Mouse (Mus musculus): ENCODE measurements around the gene Olfr223. TPM values are rescaled to one million over a fixed set of nuclear protein-coding genes. Genes with fewer than 3 reads are reported as not detected.
"Not testable (repeated sequence)": the region's sequence is repeated elsewhere in the genome, so short reads cannot be mapped to it uniquely, and the experiment has no call there.

Gene Olfr223
- polyA plus RNA-seq, 1 experiment from 2014 or later: not detected

GRCm38 (mm10) chr11:59600872-59601271 lies 7.8 kb upstream of the Olfr223 start:
- no peaks in the 10 kb centered on the region for H3K9me3 ChIP-seq (ENCODE audit: control insufficient read depth)
- H3K4me1 ChIP-seq (replicated peaks; ENCODE audit: control insufficient read depth, insufficient read depth, low read length): no peaks in the 10 kb centered on the region
- 82% methylated on average over 3 of the region's 3 CpGs for WGBS
- H3K9ac ChIP-seq (ENCODE audit: low read depth, low read length): no peak overlapping the region
- no peak for ATAC-seq
- TF ChIP-seq CTCF (IDR thresholded peaks at IDR 0.05; ENCODE audit: low read depth): no peak
- H3K36me3 ChIP-seq (ENCODE audit: control insufficient read depth, insufficient read depth): no peaks in the 10 kb centered on the region
- H3K4me2 ChIP-seq (replicated peaks; ENCODE audit: low read depth): no peak overlapping the region
- H3K27me3 ChIP-seq (replicated peaks; ENCODE audit: control insufficient read depth, insufficient read depth, low read length): 0 out of 2 replicates have a peak, but pooled peaks cover 3% of the 10 kb centered on the region
- no peak overlapping the region for H3K27ac ChIP-seq (ENCODE audit: low read depth, low read length)
- H3K4me3 ChIP-seq (ENCODE audit: low read depth, low read length): no peak overlapping the region

GRCm38 (mm10) chr11:59599211-59599610 lies 6.1 kb upstream of the Olfr223 start:
- no peak overlapping the region for H3K9ac ChIP-seq (ENCODE audit: low read depth, low read length)
- TF ChIP-seq CTCF (IDR thresholded peaks at IDR 0.05; ENCODE audit: low read depth): no peak
- WGBS: 33% methylated on average over 7 of the region's 7 CpGs
- ATAC-seq: no peak
- H3K9me3 ChIP-seq (ENCODE audit: control insufficient read depth): no peaks in the 10 kb centered on the region
- H3K36me3 ChIP-seq (ENCODE audit: control insufficient read depth, insufficient read depth): no peaks in the 10 kb centered on the region
- H3K27ac ChIP-seq (ENCODE audit: low read depth, low read length): no peak overlapping the region
- H3K4me1 ChIP-seq (replicated peaks; ENCODE audit: control insufficient read depth, insufficient read depth, low read length): no peaks in the 10 kb centered on the region
- no peak overlapping the region for H3K4me2 ChIP-seq (replicated peaks; ENCODE audit: low read depth)
- 0 out of 2 replicates have a peak, but pooled peaks cover 3% of the 10 kb centered on the region for H3K27me3 ChIP-seq (replicated peaks; ENCODE audit: control insufficient read depth, insufficient read depth, low read length)
- H3K4me3 ChIP-seq (ENCODE audit: low read depth, low read length): no peak overlapping the region

- no peak for TF ChIP-seq CTCF (IDR thresholded peaks at IDR 0.05; ENCODE audit: low read depth)
- H3K4me2 ChIP-seq (replicated peaks; ENCODE audit: low read depth): no peak overlapping the region
- H3K9ac ChIP-seq (ENCODE audit: low read depth, low read length): no peak overlapping the region
- 80% methylated on average over 8 of the region's 8 CpGs for WGBS
- ATAC-seq: no peak
- no peaks in the 10 kb centered on the region for H3K4me1 ChIP-seq (replicated peaks; ENCODE audit: control insufficient read depth, insufficient read depth, low read length)
- no peaks in the 10 kb centered on the region for H3K36me3 ChIP-seq (ENCODE audit: control insufficient read depth, insufficient read depth)
- H3K9me3 ChIP-seq (ENCODE audit: control insufficient read depth): no peaks in the 10 kb centered on the region
- H3K4me3 ChIP-seq (ENCODE audit: low read depth, low read length): no peak overlapping the region
- no peak overlapping the region for H3K27ac ChIP-seq (ENCODE audit: low read depth, low read length)
- 0 out of 2 replicates have a peak, but pooled peaks cover 3% of the 10 kb centered on the region for H3K27me3 ChIP-seq (replicated peaks; ENCODE audit: control insufficient read depth, insufficient read depth, low read length)
Observed at GRCm38 (mm10) chr11:59596950-59597349, 3.9 kb upstream of the Olfr223 start.

- Histone ChIP-seq H3K4me1 (replicated peaks; ENCODE audit: control insufficient read depth, insufficient read depth, low read length) (no peaks in the 10 kb centered on the region), H3K9me3 (ENCODE audit: control insufficient read depth) (no peaks in the 10 kb centered on the region), H3K4me3 (ENCODE audit: low read depth, low read length) (no peak overlapping the region), H3K36me3 (ENCODE audit: control insufficient read depth, insufficient read depth) (no peaks in the 10 kb centered on the region), H3K4me2 (replicated peaks; ENCODE audit: low read depth) (no peak overlapping the region), H3K27me3 (replicated peaks; ENCODE audit: control insufficient read depth, insufficient read depth, low read length) (0 out of 2 replicates have a peak, but pooled peaks cover 3% of the 10 kb centered on the region), H3K27ac (ENCODE audit: low read depth, low read length) (no peak overlapping the region), H3K9ac (ENCODE audit: low read depth, low read length) (no peak overlapping the region)
- ATAC-seq: no peak
- TF ChIP-seq CTCF (IDR thresholded peaks at IDR 0.05; ENCODE audit: low read depth): peak; percentile 59
- 30% methylated on average over 4 of the region's 4 CpGs for WGBS
Observed at GRCm38 (mm10) chr11:59596091-59596490, 3.0 kb upstream of the Olfr223 start.

GRCm38 (mm10) chr11:59589496-59589895 lies 3.6 kb downstream of the Olfr223 start:
- Histone ChIP-seq H3K27ac (ENCODE audit: low read depth, low read length) (no peak overlapping the region), H3K9me3 (ENCODE audit: control insufficient read depth) (no peaks in the 10 kb centered on the region), H3K4me1 (replicated peaks; ENCODE audit: control insufficient read depth, insufficient read depth, low read length) (no peaks in the 10 kb centered on the region), H3K9ac (ENCODE audit: low read depth, low read length) (no peak overlapping the region), H3K36me3 (ENCODE audit: control insufficient read depth, insufficient read depth) (no peaks in the 10 kb centered on the region), H3K4me2 (replicated peaks; ENCODE audit: low read depth) (no peak overlapping the region), H3K27me3 (replicated peaks; ENCODE audit: control insufficient read depth, insufficient read depth, low read length) (no peaks in the 10 kb centered on the region), H3K4me3 (ENCODE audit: low read depth, low read length) (no peak overlapping the region)
- ATAC-seq: no peak
- 91% methylated on average over 8 of the region's 8 CpGs for WGBS
- TF ChIP-seq CTCF (IDR thresholded peaks at IDR 0.05; ENCODE audit: low read depth): no peak

- Histone ChIP-seq H3K36me3 (ENCODE audit: control insufficient read depth, insufficient read depth) (no peaks in the 10 kb centered on the region), H3K9ac (ENCODE audit: low read depth, low read length) (no peak overlapping the region), H3K9me3 (ENCODE audit: control insufficient read depth) (no peaks in the 10 kb centered on the region), H3K27ac (ENCODE audit: low read depth, low read length) (no peak overlapping the region), H3K27me3 (replicated peaks; ENCODE audit: control insufficient read depth, insufficient read depth, low read length) (no peaks in the 10 kb centered on the region), H3K4me1 (replicated peaks; ENCODE audit: control insufficient read depth, insufficient read depth, low read length) (no peaks in the 10 kb centered on the region), H3K4me2 (replicated peaks; ENCODE audit: low read depth) (no peak overlapping the region), H3K4me3 (ENCODE audit: low read depth, low read length) (no peak overlapping the region)
- no peak for ATAC-seq
- WGBS: 21% methylated on average over 6 of the region's 6 CpGs
- TF ChIP-seq CTCF (IDR thresholded peaks at IDR 0.05; ENCODE audit: low read depth): no peak
Observed at GRCm38 (mm10) chr11:59584539-59584938, 8.6 kb downstream of the Olfr223 start.

- H3K27ac ChIP-seq (ENCODE audit: low read depth, low read length); H3K36me3 ChIP-seq (ENCODE audit: control insufficient read depth, insufficient read depth); H3K4me2 ChIP-seq (replicated peaks; ENCODE audit: low read depth); ATAC-seq; H3K4me3 ChIP-seq (ENCODE audit: low read depth, low read length); H3K4me1 ChIP-seq (replicated peaks; ENCODE audit: control insufficient read depth, insufficient read depth, low read length); H3K27me3 ChIP-seq (replicated peaks; ENCODE audit: control insufficient read depth, insufficient read depth, low read length); H3K9me3 ChIP-seq (ENCODE audit: control insufficient read depth); H3K9ac ChIP-seq (ENCODE audit: low read depth, low read length): not testable (repeated sequence)
Observed at GRCm38 (mm10) chr11:59576135-59576534, 17.0 kb downstream of the Olfr223 start, which contains the start of gene Olfr222. Olfr222 (minus strand) TSS chr11:59576235.
